Mouse (Mus musculus): ENCODE results near the gene Mki67. TPM values are rescaled to one million over a fixed set of nuclear protein-coding genes. Genes with fewer than 3 reads are reported as not detected.

Mki67 gene
- polyA plus RNA-seq, 1 experiment from 2014 or later = 50.5 TPM

- no peaks in the 10 kb centered on the region for H3K4me1 ChIP-seq
- no peak overlapping the region for H3K27ac ChIP-seq
- H3K9ac ChIP-seq = no peak overlapping the region
- no peak overlapping the region for H3K4me3 ChIP-seq
- H3K9me3 ChIP-seq = no peaks in the 10 kb centered on the region
- H3K36me3 ChIP-seq = no peaks in the 10 kb centered on the region
- no peaks in the 10 kb centered on the region for H3K27me3 ChIP-seq
- H3K4me2 ChIP-seq (replicated peaks) = no peak overlapping the region
- no peak for ATAC-seq (ENCODE audit: insufficient number of reproducible peaks, insufficient read depth, low FRiP score, low TSS enrichment)
Measured at GRCm38 (mm10) chr7:135660314-135660713, 55.8 kb downstream of the Mki67 start.

- H3K27ac ChIP-seq = no peak overlapping the region
Measured at GRCm38 (mm10) chr7:135659314-135659935, 56.7 kb downstream of the Mki67 start.

GRCm38 (mm10) chr7:135658150-135658549 lies 58.0 kb downstream of the Mki67 start:
- Histone ChIP-seq H3K9ac (no peak overlapping the region), H3K4me1 (no peaks in the 10 kb centered on the region), H3K4me3 (no peak overlapping the region), H3K9me3 (no peaks in the 10 kb centered on the region), H3K36me3 (no peaks in the 10 kb centered on the region), H3K4me2 (replicated peaks) (no peak overlapping the region), H3K27me3 (0 out of 2 replicates have a peak, but pooled peaks cover 2% of the 10 kb centered on the region), H3K27ac (no peak overlapping the region)
- WGBS = 88% methylated on average over 7 of the region's 7 CpGs
- no peak for ATAC-seq (ENCODE audit: insufficient number of reproducible peaks, insufficient read depth, low FRiP score, low TSS enrichment)

More at GRCm38 (mm10) chr7:135659314-135659935, 56.7 kb downstream of the Mki67 start:
- H3K9ac ChIP-seq = no peak overlapping the region
- no peaks in the 10 kb centered on the region for H3K9me3 ChIP-seq
- no peaks in the 10 kb centered on the region for H3K36me3 ChIP-seq
- ATAC-seq (ENCODE audit: insufficient number of reproducible peaks, insufficient read depth, low FRiP score, low TSS enrichment) = no peak
- H3K4me3 ChIP-seq = no peak overlapping the region
- no peaks in the 10 kb centered on the region for H3K27me3 ChIP-seq
- H3K4me1 ChIP-seq = no peaks in the 10 kb centered on the region
- WGBS = 89% methylated on average over 5 of the region's 5 CpGs
- H3K4me2 ChIP-seq (replicated peaks) = no peak overlapping the region

GRCm38 (mm10) chr7:135655113-135655512 lies 61.0 kb downstream of the Mki67 start:
- no peak for ATAC-seq (ENCODE audit: insufficient number of reproducible peaks, insufficient read depth, low FRiP score, low TSS enrichment)
- Histone ChIP-seq H3K4me3 (no peak overlapping the region), H3K36me3 (no peaks in the 10 kb centered on the region), H3K9ac (no peak overlapping the region), H3K4me2 (replicated peaks) (no peak overlapping the region), H3K27ac (no peak overlapping the region), H3K27me3 (0 out of 2 replicates have a peak, but pooled peaks cover 2% of the 10 kb centered on the region), H3K9me3 (no peaks in the 10 kb centered on the region), H3K4me1 (peaks cover 4% of the 10 kb centered on the region; the same call in 1 of the 2 replicates)
- 77% methylated on average over 4 of the region's 4 CpGs for WGBS

GRCm38 (mm10) chr7:135654288-135654687 lies 61.9 kb downstream of the Mki67 start:
- Histone ChIP-seq H3K4me2 (replicated peaks) (no peak overlapping the region), H3K36me3 (no peaks in the 10 kb centered on the region), H3K4me3 (no peak overlapping the region), H3K4me1 (peaks cover 4% of the 10 kb centered on the region; the same call in 1 of the 2 replicates), H3K27ac (no peak overlapping the region), H3K27me3 (0 out of 2 replicates have a peak, but pooled peaks cover 2% of the 10 kb centered on the region), H3K9ac (no peak overlapping the region), H3K9me3 (no peaks in the 10 kb centered on the region)
- WGBS = 92% methylated on average over 6 of the region's 6 CpGs
- ATAC-seq (ENCODE audit: insufficient number of reproducible peaks, insufficient read depth, low FRiP score, low TSS enrichment) = no peak

GRCm38 (mm10) chr7:135653601-135654000 lies 62.6 kb downstream of the Mki67 start:
- Histone ChIP-seq H3K4me3 (no peak overlapping the region), H3K4me2 (replicated peaks) (no peak overlapping the region), H3K27me3 (0 out of 2 replicates have a peak, but pooled peaks cover 2% of the 10 kb centered on the region), H3K27ac (no peak overlapping the region), H3K4me1 (peaks cover 4% of the 10 kb centered on the region; the same call in 1 of the 2 replicates), H3K36me3 (no peaks in the 10 kb centered on the region), H3K9ac (no peak overlapping the region), H3K9me3 (no peaks in the 10 kb centered on the region)
- WGBS = 80% methylated on average over 7 of the region's 7 CpGs
- no peak for ATAC-seq (ENCODE audit: insufficient number of reproducible peaks, insufficient read depth, low FRiP score, low TSS enrichment)

GRCm38 (mm10) chr7:135652781-135653180 lies 63.4 kb downstream of the Mki67 start:
- Histone ChIP-seq H3K4me1 (peaks cover 4% of the 10 kb centered on the region; the same call in 1 of the 2 replicates), H3K9me3 (no peaks in the 10 kb centered on the region), H3K9ac (no peak overlapping the region), H3K36me3 (no peaks in the 10 kb centered on the region), H3K4me2 (replicated peaks) (no peak overlapping the region), H3K27ac (no peak overlapping the region), H3K27me3 (0 out of 2 replicates have a peak, but pooled peaks cover 2% of the 10 kb centered on the region), H3K4me3 (no peak overlapping the region)
- WGBS = 58% methylated on average over 11 of the region's 11 CpGs
- no peak for ATAC-seq (ENCODE audit: insufficient number of reproducible peaks, insufficient read depth, low FRiP score, low TSS enrichment)

- H3K4me2 ChIP-seq (replicated peaks) = no peak overlapping the region
- WGBS = 59% methylated on average over 18 of the region's 18 CpGs
- peaks cover 4% of the 10 kb centered on the region; the same call in 1 of the 2 replicates for H3K4me1 ChIP-seq
- H3K27ac ChIP-seq = no peak overlapping the region
- no peak overlapping the region for H3K4me3 ChIP-seq
- ATAC-seq (ENCODE audit: insufficient number of reproducible peaks, insufficient read depth, low FRiP score, low TSS enrichment) = no peak
- 0 out of 2 replicates have a peak, but pooled peaks cover 2% of the 10 kb centered on the region for H3K27me3 ChIP-seq
- no peak overlapping the region for H3K9ac ChIP-seq
- H3K9me3 ChIP-seq = no peaks in the 10 kb centered on the region
- no peaks in the 10 kb centered on the region for H3K36me3 ChIP-seq
Measured at GRCm38 (mm10) chr7:135651831-135652511, 64.2 kb downstream of the Mki67 start.

- no peak for ATAC-seq (ENCODE audit: insufficient number of reproducible peaks, insufficient read depth, low FRiP score, low TSS enrichment)
Measured at GRCm38 (mm10) chr7:135650061-135650460, 66.1 kb downstream of the Mki67 start.

GRCm38 (mm10) chr7:135649306-135649705 lies 66.9 kb downstream of the Mki67 start:
- peaks cover 4% of the 10 kb centered on the region; the same call in 1 of the 2 replicates for H3K4me1 ChIP-seq
- WGBS = 90% methylated on average over 1 of the region's 1 CpGs
- no peak overlapping the region for H3K9ac ChIP-seq
- H3K4me2 ChIP-seq (replicated peaks) = no peak overlapping the region
- ATAC-seq (ENCODE audit: insufficient number of reproducible peaks, insufficient read depth, low FRiP score, low TSS enrichment) = no peak
- no peaks in the 10 kb centered on the region for H3K36me3 ChIP-seq
- H3K27ac ChIP-seq = no peak overlapping the region
- H3K4me3 ChIP-seq = no peak overlapping the region
- no peaks in the 10 kb centered on the region for H3K9me3 ChIP-seq
- 0 out of 2 replicates have a peak, but pooled peaks cover 2% of the 10 kb centered on the region for H3K27me3 ChIP-seq

More at GRCm38 (mm10) chr7:135650061-135650460, 66.1 kb downstream of the Mki67 start:
- Histone ChIP-seq H3K36me3 (no peaks in the 10 kb centered on the region), H3K4me2 (replicated peaks) (no peak overlapping the region), H3K4me3 (no peak overlapping the region), H3K9me3 (no peaks in the 10 kb centered on the region), H3K27me3 (0 out of 2 replicates have a peak, but pooled peaks cover 2% of the 10 kb centered on the region), H3K4me1 (peaks cover 4% of the 10 kb centered on the region; the same call in 1 of the 2 replicates), H3K27ac (no peak overlapping the region), H3K9ac (no peak overlapping the region)
- WGBS = 83% methylated on average over 5 of the region's 5 CpGs

GRCm38 (mm10) chr7:135648821-135649220 lies 67.3 kb downstream of the Mki67 start:
- Histone ChIP-seq H3K4me1 (peaks cover 4% of the 10 kb centered on the region; the same call in 1 of the 2 replicates), H3K27me3 (no peaks in the 10 kb centered on the region), H3K4me2 (replicated peaks) (no peak overlapping the region), H3K36me3 (no peaks in the 10 kb centered on the region), H3K9ac (no peak overlapping the region), H3K4me3 (no peak overlapping the region), H3K27ac (no peak overlapping the region), H3K9me3 (no peaks in the 10 kb centered on the region)
- 88% methylated on average over 8 of the region's 8 CpGs for WGBS
- ATAC-seq (ENCODE audit: insufficient number of reproducible peaks, insufficient read depth, low FRiP score, low TSS enrichment) = no peak

- WGBS = 76% methylated on average over 6 of the region's 6 CpGs
- ATAC-seq (ENCODE audit: insufficient number of reproducible peaks, insufficient read depth, low FRiP score, low TSS enrichment) = no peak
- Histone ChIP-seq H3K27me3 (no peaks in the 10 kb centered on the region), H3K4me3 (no peak overlapping the region), H3K36me3 (no peaks in the 10 kb centered on the region), H3K4me2 (replicated peaks) (no peak overlapping the region), H3K27ac (no peak overlapping the region), H3K9ac (no peak overlapping the region), H3K9me3 (no peaks in the 10 kb centered on the region), H3K4me1 (no peaks in the 10 kb centered on the region)
Measured at GRCm38 (mm10) chr7:135646976-135647375, 69.2 kb downstream of the Mki67 start.

All from embryonic facial prominence, embryonic 12.5 days (tissue).